ENCODE assay signal across 23 mouse cellular contexts in the genomic region with DNA sequence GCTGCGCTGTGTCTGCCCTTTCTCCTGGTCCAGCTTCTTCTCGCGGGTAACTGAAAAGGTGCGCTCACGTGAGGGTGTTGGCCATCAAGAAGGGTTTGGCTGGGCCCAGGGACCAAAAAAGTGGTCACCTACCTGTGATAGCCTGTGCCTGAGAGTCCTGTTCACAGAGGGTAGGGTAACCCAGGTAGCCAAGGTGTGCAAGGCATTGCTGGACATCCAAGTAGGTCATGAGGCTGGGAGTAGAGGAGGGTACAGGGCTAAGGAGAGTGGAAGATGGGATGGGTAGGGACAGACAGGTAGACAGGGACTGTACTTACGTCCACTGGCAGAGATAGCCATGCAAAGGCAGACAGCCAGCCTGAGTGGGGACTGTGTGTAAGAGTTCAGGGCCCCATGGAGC. TPM values are rescaled to one million over a fixed set of nuclear protein-coding genes. Genes with fewer than 3 reads are reported as not detected.
"Had no signal": no experiment of that assay in that cellular context is flagged by ENCODE, and none has a peak within 500 bp of the region (broad histone marks: within the 10 kb centered on the region; RNA-seq: fewer than 3 reads in every experiment).

No protein-coding gene starts in this region.

- H3K4me2 ChIP-seq: kidney, embryonic 15.5 days; limb, embryonic 12.5 days; limb, embryonic 15.5 days; liver, embryonic 11.5 days; liver, embryonic 15.5 days; midbrain, embryonic 13.5 days; neural tube, embryonic 13.5 days had no signal

- ATAC-seq: midbrain, embryonic 13.5 days; midbrain, embryonic 16.5 days had no signal

- H3K4me3 ChIP-seq: kidney, embryonic 15.5 days; left cerebral cortex, adult 2 months; limb, embryonic 12.5 days; limb, embryonic 15.5 days; liver, embryonic 15.5 days; midbrain, embryonic 10.5 days; midbrain, embryonic 13.5 days; myocyte; neural tube, embryonic 13.5 days had no signal

- H3K27ac ChIP-seq: kidney, embryonic 15.5 days; left cerebral cortex, adult 2 months; limb, embryonic 12.5 days; limb, embryonic 15.5 days; midbrain, embryonic 10.5 days; midbrain, embryonic 13.5 days; neural tube, embryonic 13.5 days; stomach, postnatal 0 days had no signal

- H3K9ac ChIP-seq: kidney, embryonic 15.5 days; limb, embryonic 12.5 days; limb, embryonic 15.5 days; liver, embryonic 15.5 days; midbrain, embryonic 13.5 days; neural tube, embryonic 13.5 days had no signal

- H3K9me3 ChIP-seq: kidney, embryonic 15.5 days; limb, embryonic 12.5 days; limb, embryonic 15.5 days; liver, embryonic 15.5 days; midbrain, embryonic 10.5 days; midbrain, embryonic 13.5 days; neural tube, embryonic 13.5 days had no signal

- H3K27me3 ChIP-seq: kidney, embryonic 15.5 days; limb, embryonic 12.5 days; limb, embryonic 15.5 days; liver, embryonic 15.5 days; midbrain, embryonic 13.5 days; neural tube, embryonic 13.5 days had no signal

- DNase-seq: kidney, adult 8-10 months; layer of hippocampus, postnatal 36 days; lung, adult 2 months; lung, postnatal 14 days; lung, postnatal 4 days; retina, postnatal 1 day; right cerebral cortex, postnatal 25 days; thymus, adult 2 months; thymus, postnatal 14 days; thymus, postnatal 4 days had no signal

RNA-seq across cellular contexts. Expression of a gene that starts 3.4 kb away (rescaled TPM):
- total RNA-seq: monocyte, adult 5-6 weeks had no signal
